Mouse (Mus musculus): Measurements from ENCODE around the gene Ppara. TPM values are rescaled to one million over a fixed set of nuclear protein-coding genes. Genes with fewer than 3 reads are reported as not detected.

The Ppara gene
- polyA plus RNA-seq, 2 experiments = 4.4 to 6.9 TPM

GRCm38 (mm10) chr15:85762761-85763160 is 28.0 kb downstream of the Ppara start:
- ATAC-seq (ENCODE audit: insufficient read depth) (no peak), DNase-seq (ENCODE audit: low read depth in 3 of 3, low spot score in 3 of 3) (no peak)
- no peak overlapping the region for H3K27ac ChIP-seq
- H3K9me3 ChIP-seq (ENCODE audit: control insufficient read depth, low read length) = peaks cover 4% of the 10 kb centered on the region
- no peaks in the 10 kb centered on the region for H3K36me3 ChIP-seq (replicated peaks; ENCODE audit: control insufficient read depth, insufficient read depth, low read depth)
- H3K4me3 ChIP-seq (ENCODE audit: insufficient read depth in 1 of 2, low read depth in 2 of 2, low read length in 2 of 2) = no peak overlapping the region
- no peak for TF ChIP-seq EP300 (IDR thresholded peaks at IDR 0.05; ENCODE audit: low read depth)
- no peak for TF ChIP-seq CTCF (IDR thresholded peaks at IDR 0.05; ENCODE audit: low read depth)
- WGBS (ENCODE audit: insufficient replicate concordance) = 45% methylated on average over 4 of the region's 4 CpGs
- H3K4me2 ChIP-seq (ENCODE audit: low read depth) = no peak overlapping the region
- H3K27me3 ChIP-seq (ENCODE audit: control insufficient read depth, insufficient read depth, low read length) = no peaks in the 10 kb centered on the region
- no peaks in the 10 kb centered on the region for H3K4me1 ChIP-seq (replicated peaks; ENCODE audit: control insufficient read depth in 2 of 2, insufficient read depth in 2 of 2, low read length in 1 of 2)
- H3K9ac ChIP-seq (replicated peaks) = no peak overlapping the region

- 43% methylated on average over 3 of the region's 3 CpGs for WGBS (ENCODE audit: insufficient replicate concordance)
- Histone ChIP-seq H3K27me3 (ENCODE audit: control insufficient read depth, insufficient read depth, low read length) (no peaks in the 10 kb centered on the region), H3K9ac (replicated peaks) (no peak overlapping the region), H3K27ac (no peak overlapping the region), H3K4me2 (ENCODE audit: low read depth) (no peak overlapping the region), H3K4me3 (ENCODE audit: insufficient read depth in 1 of 2, low read depth in 2 of 2, low read length in 2 of 2) (no peak overlapping the region), H3K9me3 (ENCODE audit: control insufficient read depth, low read length) (no peaks in the 10 kb centered on the region), H3K4me1 (replicated peaks; ENCODE audit: control insufficient read depth in 2 of 2, insufficient read depth in 2 of 2, low read length in 1 of 2) (no peaks in the 10 kb centered on the region), H3K36me3 (replicated peaks; ENCODE audit: control insufficient read depth, insufficient read depth, low read depth) (no peaks in the 10 kb centered on the region)
- DNase-seq (ENCODE audit: low read depth in 3 of 3, low spot score in 3 of 3) (no peak), ATAC-seq (ENCODE audit: insufficient read depth) (no peak)
- no peak for TF ChIP-seq CTCF (IDR thresholded peaks at IDR 0.05; ENCODE audit: low read depth)
- no peak for TF ChIP-seq EP300 (IDR thresholded peaks at IDR 0.05; ENCODE audit: low read depth)
These were observed 30.2 kb downstream of the Ppara start for GRCm38 (mm10) chr15:85765022-85765421.

GRCm38 (mm10) chr15:85766677-85767076 is 31.9 kb downstream of the Ppara start:
- TF ChIP-seq EP300 (IDR thresholded peaks at IDR 0.05; ENCODE audit: low read depth) (no peak), CTCF (IDR thresholded peaks at IDR 0.05; ENCODE audit: low read depth) (no peak)
- no peak overlapping the region for H3K4me2 ChIP-seq (ENCODE audit: low read depth)
- H3K9ac ChIP-seq (replicated peaks) = no peak overlapping the region
- H3K4me3 ChIP-seq (ENCODE audit: insufficient read depth in 1 of 2, low read depth in 2 of 2, low read length in 2 of 2) = no peak overlapping the region
- no peaks in the 10 kb centered on the region for H3K27me3 ChIP-seq (ENCODE audit: control insufficient read depth, insufficient read depth, low read length)
- ATAC-seq (ENCODE audit: insufficient read depth) (no peak), DNase-seq (ENCODE audit: low read depth in 3 of 3, low spot score in 3 of 3) (no peak)
- no peaks in the 10 kb centered on the region for H3K9me3 ChIP-seq (ENCODE audit: control insufficient read depth, low read length)
- H3K4me1 ChIP-seq (replicated peaks; ENCODE audit: control insufficient read depth in 2 of 2, insufficient read depth in 2 of 2, low read length in 1 of 2) = peaks cover 0 to 5% of the 10 kb centered on the region in 2 experiments; a peak in 1 of 4 replicates
- H3K36me3 ChIP-seq (replicated peaks; ENCODE audit: control insufficient read depth, insufficient read depth, low read depth) = no peaks in the 10 kb centered on the region
- WGBS (ENCODE audit: insufficient replicate concordance) = 65% methylated on average over 5 of the region's 5 CpGs
- H3K27ac ChIP-seq = no peak overlapping the region

GRCm38 (mm10) chr15:85768991-85769390 is 34.2 kb downstream of the Ppara start:
- 70% methylated on average over 8 of the region's 8 CpGs for WGBS (ENCODE audit: insufficient replicate concordance)
- TF ChIP-seq EP300 (IDR thresholded peaks at IDR 0.05; ENCODE audit: low read depth) (no peak), CTCF (IDR thresholded peaks at IDR 0.05; ENCODE audit: low read depth) (no peak)
- H3K9ac ChIP-seq (replicated peaks) = no peak overlapping the region
- H3K4me1 ChIP-seq (replicated peaks; ENCODE audit: control insufficient read depth in 2 of 2, insufficient read depth in 2 of 2, low read length in 1 of 2) = peaks cover 0 to 5% of the 10 kb centered on the region in 2 experiments; a peak in 1 of 4 replicates
- DNase-seq (ENCODE audit: low read depth in 3 of 3, low spot score in 3 of 3) = no peak
- ATAC-seq (ENCODE audit: insufficient read depth) = no peak
- no peaks in the 10 kb centered on the region for H3K27me3 ChIP-seq (ENCODE audit: control insufficient read depth, insufficient read depth, low read length)
- no peak overlapping the region for H3K4me3 ChIP-seq (ENCODE audit: insufficient read depth in 1 of 2, low read depth in 2 of 2, low read length in 2 of 2)
- no peak overlapping the region for H3K27ac ChIP-seq
- H3K4me2 ChIP-seq (ENCODE audit: low read depth) = no peak overlapping the region
- H3K36me3 ChIP-seq (replicated peaks; ENCODE audit: control insufficient read depth, insufficient read depth, low read depth) = no peaks in the 10 kb centered on the region
- H3K9me3 ChIP-seq (ENCODE audit: control insufficient read depth, low read length) = no peaks in the 10 kb centered on the region

GRCm38 (mm10) chr15:85771306-85772121 is 36.7 kb downstream of the Ppara start:
- Histone ChIP-seq H3K4me3 (ENCODE audit: insufficient read depth in 1 of 2, low read depth in 2 of 2, low read length in 2 of 2) (no peak overlapping the region), H3K9me3 (ENCODE audit: control insufficient read depth, low read length) (no peaks in the 10 kb centered on the region), H3K36me3 (replicated peaks; ENCODE audit: control insufficient read depth, insufficient read depth, low read depth) (no peaks in the 10 kb centered on the region), H3K4me2 (ENCODE audit: low read depth) (0 out of 2 replicates have a peak overlapping the region, but pooled peaks have one; percentile 6), H3K4me1 (replicated peaks; ENCODE audit: control insufficient read depth in 2 of 2, insufficient read depth in 2 of 2, low read length in 1 of 2) (peaks cover 0 to 5% of the 10 kb centered on the region in 2 experiments; a peak in 1 of 4 replicates), H3K27me3 (ENCODE audit: control insufficient read depth, insufficient read depth, low read length) (no peaks in the 10 kb centered on the region), H3K27ac (no peak overlapping the region; the same call in 1 of the 2 replicates), H3K9ac (replicated peaks) (no peak overlapping the region)
- TF ChIP-seq CTCF (IDR thresholded peaks at IDR 0.05; ENCODE audit: low read depth) = no peak
- no peak for TF ChIP-seq EP300 (IDR thresholded peaks at IDR 0.05; ENCODE audit: low read depth)
- DNase-seq (ENCODE audit: low read depth in 3 of 3, low spot score in 3 of 3) (peak in 1 of 3 experiments; percentile 27), ATAC-seq (ENCODE audit: insufficient read depth) (peak; percentile 74)
- 49% methylated on average over 17 of the region's 17 CpGs for WGBS (ENCODE audit: insufficient replicate concordance)

Data from liver, embryonic 14.5 days (tissue).